In the genomic region with DNA sequence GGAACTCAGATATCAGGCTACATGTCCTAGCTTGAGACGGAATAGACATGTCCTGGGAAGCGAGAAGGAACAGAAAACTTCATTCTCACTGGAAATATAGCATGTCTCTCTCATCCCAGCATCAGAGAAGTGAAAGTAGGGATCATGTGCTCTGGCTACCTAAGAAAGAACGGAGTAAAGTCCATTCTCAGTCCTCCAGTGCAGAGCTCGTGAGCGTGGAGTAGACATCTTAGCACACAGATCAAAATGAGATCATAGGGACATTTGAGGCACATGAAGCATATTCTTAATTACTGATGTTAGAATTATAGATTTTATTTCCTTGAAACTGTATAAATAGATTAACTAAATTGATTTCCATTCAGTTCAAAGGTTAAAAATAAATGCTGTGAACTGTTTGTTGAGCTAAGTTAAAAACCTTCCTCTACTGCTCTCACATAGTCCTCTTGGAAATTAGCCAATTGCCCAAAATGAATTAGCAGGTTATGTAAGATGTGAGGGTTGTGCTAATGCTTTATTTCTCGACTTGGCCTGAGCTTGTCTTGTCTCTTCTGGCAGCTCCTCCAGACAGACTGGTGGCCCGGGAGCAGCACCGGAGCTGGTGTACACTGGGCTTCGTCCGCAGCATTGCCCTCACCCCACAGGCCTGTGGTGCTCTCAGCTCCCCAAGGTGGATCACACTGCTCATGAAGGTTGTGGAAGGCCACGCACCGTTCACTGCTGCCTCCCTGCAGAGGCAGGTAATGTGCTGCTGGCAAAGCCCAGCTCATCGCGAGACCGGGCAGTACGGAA, we compare ENCODE assay signal across 29 mouse cellular contexts.
A peak's percentile ranks its signal among the peaks of the same experiment; 100 is the strongest.
DNase-seq lines count a peak whose midpoint lies in the region; ATAC-seq and TF ChIP-seq lines count a peak whose summit lies in the region.
"Had no signal": no experiment of that assay in that cellular context is flagged by ENCODE, and none has a peak within 500 bp of the region (broad histone marks: within the 10 kb centered on the region; RNA-seq: fewer than 3 reads in every experiment).

No protein-coding gene starts in this region.

- peak overlapping the region; percentile 36; the same call in 1 of the 2 replicates for H3K27ac ChIP-seq in layer of hippocampus, adult 2 months
- H3K27ac ChIP-seq in cerebellum, adult 2 months (ENCODE audit: insufficient read depth, low read length), result 0 out of 2 replicates have a peak overlapping the region, but pooled peaks have one; percentile 5
- H3K27ac ChIP-seq in forebrain, embryonic 15.5 days (replicated peaks), result no peak overlapping the region
- H3K27ac ChIP-seq: embryonic facial prominence, embryonic 12.5 days; forebrain, embryonic 10.5 days; heart, embryonic 10.5 days; heart, embryonic 15.5 days; hindbrain, embryonic 12.5 days; hindbrain, postnatal 0 days; lung, embryonic 15.5 days; midbrain, embryonic 10.5 days; stomach, embryonic 15.5 days had no signal

- no peak for TF ChIP-seq CTCF in layer of hippocampus, adult 2 months (conservative IDR thresholded peaks at IDR 0.05)
- no peak for TF ChIP-seq CTCF in cerebellum, adult 2 months (IDR thresholded peaks at IDR 0.05; ENCODE audit: borderline replicate concordance, insufficient read depth, low read depth, low read length)

- no peak for ATAC-seq in forebrain, embryonic 15.5 days (replicated peaks)
- ATAC-seq: activated CD4-positive, CD25-positive, alpha-beta regulatory T cell, adult 4 months; forebrain, embryonic 16.5 days; hindbrain, postnatal 0 days; midbrain, embryonic 16.5 days had no signal

- intact Hi-C loops in heart, postnatal 10 days (cut with DNase I), result no loop called here

- no peaks in the 10 kb centered on the region for H3K9me3 ChIP-seq in forebrain, embryonic 15.5 days
- H3K9me3 ChIP-seq: embryonic facial prominence, embryonic 12.5 days; forebrain, embryonic 10.5 days; heart, embryonic 10.5 days; heart, embryonic 15.5 days; hindbrain, embryonic 12.5 days; lung, embryonic 15.5 days; midbrain, embryonic 10.5 days; stomach, embryonic 15.5 days had no signal

- no peak overlapping the region for H3K4me2 ChIP-seq in forebrain, embryonic 15.5 days (replicated peaks)
- H3K4me2 ChIP-seq: embryonic facial prominence, embryonic 12.5 days; heart, embryonic 15.5 days; hindbrain, embryonic 12.5 days; lung, embryonic 15.5 days; stomach, embryonic 15.5 days had no signal

- no peak overlapping the region for H3K4me3 ChIP-seq in layer of hippocampus, adult 2 months
- no peak overlapping the region for H3K4me3 ChIP-seq in cerebellum, adult 2 months (replicated peaks; ENCODE audit: insufficient read depth, low read depth, low read length)
- H3K4me3 ChIP-seq in forebrain, embryonic 15.5 days, result no peak overlapping the region
- H3K4me3 ChIP-seq: embryonic facial prominence, embryonic 12.5 days; forebrain, embryonic 10.5 days; heart, embryonic 10.5 days; heart, embryonic 15.5 days; hindbrain, embryonic 12.5 days; lung, embryonic 15.5 days; midbrain, embryonic 10.5 days; stomach, embryonic 15.5 days had no signal

- TF ChIP-seq POLR2A in cerebellum, adult 2 months (IDR thresholded peaks at IDR 0.05; ENCODE audit: borderline replicate concordance, insufficient read depth, low read length), result no peak

- peaks cover 76% of the 10 kb centered on the region for H3K36me3 ChIP-seq in forebrain, embryonic 15.5 days

- H3K4me1 ChIP-seq in cerebellum, adult 2 months (ENCODE audit: control insufficient read depth, insufficient read depth, low read length), result peaks cover 5% of the 10 kb centered on the region
- H3K4me1 ChIP-seq in forebrain, embryonic 15.5 days, result no peaks in the 10 kb centered on the region
- H3K4me1 ChIP-seq: embryonic facial prominence, embryonic 12.5 days; forebrain, embryonic 10.5 days; heart, embryonic 10.5 days; heart, embryonic 15.5 days; hindbrain, embryonic 12.5 days; lung, embryonic 15.5 days; midbrain, embryonic 10.5 days; stomach, embryonic 15.5 days had no signal

- H3K27me3 ChIP-seq in cerebellum, adult 2 months (ENCODE audit: control insufficient read depth, insufficient read depth, low read length), result no peaks in the 10 kb centered on the region
- H3K27me3 ChIP-seq in forebrain, embryonic 15.5 days, result no peaks in the 10 kb centered on the region
- H3K27me3 ChIP-seq: CH12.LX; embryonic facial prominence, embryonic 12.5 days; heart, embryonic 15.5 days; hindbrain, embryonic 12.5 days; lung, embryonic 15.5 days; stomach, embryonic 15.5 days had no signal

- no peak overlapping the region for H3K9ac ChIP-seq in forebrain, embryonic 15.5 days (replicated peaks)
- H3K9ac ChIP-seq: embryonic facial prominence, embryonic 12.5 days; heart, embryonic 15.5 days; hindbrain, embryonic 12.5 days; lung, embryonic 15.5 days; stomach, embryonic 15.5 days had no signal

- 53% methylated on average over 16 of the region's 16 CpGs for WGBS in cerebellum, adult 2 months
- WGBS in forebrain, embryonic 15.5 days, result 94% methylated on average over 16 of the region's 16 CpGs

- DNase-seq in heart, adult 11 months, result peak; percentile 86
- no peak for DNase-seq in heart, postnatal 10 days
- no peak for DNase-seq in layer of hippocampus, adult 2 months (ENCODE audit: low spot score in 2 of 2)
- DNase-seq in layer of hippocampus, postnatal 36 days, result no peak
- peak; percentile 31 to 40 for DNase-seq in cerebellum, adult 2 months
- peak; percentile 28 for DNase-seq in gonadal fat pad, adult 2 months (ENCODE audit: low read depth)
- DNase-seq in frontal cortex, postnatal 14 days (ENCODE audit: low spot score in 2 of 2), result no peak
- DNase-seq: adrenal gland, postnatal 10 days; embryo, embryonic 11 days; gastrocnemius, postnatal 10 days; heart, postnatal 36 days; kidney, postnatal 14 days; liver; right cerebral cortex, postnatal 25 days; thymus, postnatal 14 days had no signal

Comparison
In these comparisons a context has a peak if more than half of its experiments do, and no peak if none do; other contexts are left out.
1. DNase-seq: peak in heart, adult 11 months (single experiment), cerebellum, adult 2 months (2 of 2) and gonadal fat pad, adult 2 months (single experiment); none in heart, postnatal 10 days (0 of 2), layer of hippocampus, adult 2 months (0 of 2), layer of hippocampus, postnatal 36 days (0 of 2) and frontal cortex, postnatal 14 days (0 of 2).